Mouse (Mus musculus): Measurements from ENCODE around the gene Trex1. TPM values are rescaled to one million over a fixed set of nuclear protein-coding genes. Genes with fewer than 3 reads are reported as not detected.
A peak's percentile ranks its signal among the peaks of the same experiment; 100 is the strongest.

Trex1 gene
- polyA plus RNA-seq, 1 experiment from 2014 or later: 13.6 TPM

DNA sequence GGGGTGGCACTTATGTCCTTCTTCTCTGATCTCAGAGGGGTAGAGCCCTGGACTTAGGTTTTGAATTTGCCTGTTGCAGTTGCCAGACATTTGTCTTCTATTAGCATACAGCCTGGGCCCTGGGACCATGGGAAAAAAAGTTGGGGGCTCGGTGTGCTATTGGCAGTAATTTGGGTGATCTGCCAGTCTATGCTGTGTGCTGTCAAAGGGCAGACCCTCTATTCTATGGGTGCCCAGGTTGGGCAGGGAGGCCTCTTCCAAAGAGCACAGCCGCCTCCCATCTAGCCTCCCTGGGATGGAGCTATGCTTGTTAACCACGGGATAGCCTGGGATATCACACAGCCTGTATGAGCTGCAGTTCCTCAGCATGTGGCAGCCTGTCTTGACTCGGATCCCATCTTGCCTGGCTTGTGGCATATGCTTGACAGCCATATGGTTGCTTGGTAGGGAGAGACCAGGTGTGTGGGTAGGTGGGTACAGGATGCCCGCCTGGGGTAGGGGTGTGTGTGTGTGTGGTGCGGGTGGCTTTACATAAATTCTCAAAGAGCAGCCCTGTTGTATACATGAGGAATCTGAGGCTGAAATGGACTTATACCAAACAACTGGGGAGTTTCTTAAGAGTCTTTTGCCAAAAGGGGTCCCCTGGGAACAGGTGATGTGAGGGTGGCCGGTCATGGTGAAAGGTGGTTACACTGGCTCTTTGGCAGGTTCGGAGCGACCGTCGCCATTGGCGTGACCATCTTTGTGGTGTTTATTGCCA lies 4.1 kb downstream of the Trex1 start:
- peaks cover 14% of the 10 kb centered on the region for H3K36me3 ChIP-seq (ENCODE audit: control insufficient read depth, insufficient read depth, low read length)
- H3K4me1 ChIP-seq (ENCODE audit: control insufficient read depth, insufficient read depth, low read depth, low read length): peaks cover 23% of the 10 kb centered on the region
- H3K4me3 ChIP-seq (ENCODE audit: low read length): peak overlapping the region; percentile 34
- 86% methylated on average over 12 of the region's 12 CpGs for WGBS
- peak overlapping the region; percentile 61 for H3K9ac ChIP-seq (ENCODE audit: low read depth, low read length)
- ATAC-seq: no peak
- peak overlapping the region; percentile 55 for H3K4me2 ChIP-seq (ENCODE audit: low read length)
- no peaks in the 10 kb centered on the region for H3K27me3 ChIP-seq (replicated peaks; ENCODE audit: control insufficient read depth, insufficient read depth, low read length)
- no peaks in the 10 kb centered on the region for H3K9me3 ChIP-seq (ENCODE audit: control insufficient read depth, low read length)
- peak overlapping the region; percentile 46; the same call in 1 of the 2 replicates for H3K27ac ChIP-seq (ENCODE audit: low read depth, low read length)

DNA sequence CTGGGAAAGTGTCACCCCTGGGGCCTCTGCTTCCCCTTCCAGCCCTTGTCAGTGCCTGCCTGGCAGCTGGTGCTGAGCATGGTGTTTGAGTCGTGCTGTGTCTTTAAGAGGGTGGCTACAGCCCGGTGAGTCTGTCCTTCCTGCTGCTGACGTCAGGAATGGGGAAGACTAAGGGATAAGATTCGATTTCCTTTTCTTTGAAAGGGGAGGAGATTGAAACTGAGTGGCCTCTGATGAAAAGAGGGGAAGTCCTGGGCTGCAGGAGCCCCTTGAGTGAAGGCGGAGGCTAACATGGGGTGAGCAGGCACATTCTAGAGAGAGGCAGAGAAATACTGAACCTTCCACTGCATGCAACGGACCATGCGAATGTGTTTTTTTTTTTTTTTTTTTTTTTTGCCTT lies 4.8 kb downstream of the Trex1 start:
- Histone ChIP-seq H3K9me3 (ENCODE audit: control insufficient read depth, low read length) (no peaks in the 10 kb centered on the region), H3K4me3 (ENCODE audit: low read length) (peak overlapping the region; percentile 34), H3K9ac (ENCODE audit: low read depth, low read length) (peak overlapping the region; percentile 61), H3K27me3 (replicated peaks; ENCODE audit: control insufficient read depth, insufficient read depth, low read length) (no peaks in the 10 kb centered on the region), H3K27ac (ENCODE audit: low read depth, low read length) (peak overlapping the region; percentile 66), H3K4me1 (ENCODE audit: control insufficient read depth, insufficient read depth, low read depth, low read length) (peaks cover 22% of the 10 kb centered on the region), H3K36me3 (ENCODE audit: control insufficient read depth, insufficient read depth, low read length) (peaks cover 14% of the 10 kb centered on the region), H3K4me2 (ENCODE audit: low read length) (peak overlapping the region; percentile 55)
- WGBS: 6% methylated on average over 7 of the region's 7 CpGs
- peak; percentile 87 for ATAC-seq

DNA sequence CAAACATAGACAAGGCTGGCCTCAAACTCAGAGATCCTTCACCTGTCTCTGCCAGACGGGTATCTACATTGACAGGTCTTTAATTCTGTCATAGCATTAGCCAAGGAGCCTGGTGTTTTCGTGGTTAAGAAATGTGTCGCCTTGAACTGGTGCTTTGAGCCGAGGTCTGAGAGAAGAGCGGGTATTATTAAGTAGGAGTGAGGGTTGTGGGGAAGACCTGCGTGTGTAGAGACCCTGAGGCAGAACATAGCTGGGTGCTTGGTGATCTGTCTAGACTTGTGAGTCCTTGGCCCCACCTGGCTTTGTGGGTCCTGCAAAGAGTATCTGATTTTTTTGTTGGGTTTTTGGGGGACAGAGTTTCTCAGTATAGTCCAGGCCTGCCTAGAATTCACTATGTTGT lies 5.7 kb downstream of the Trex1 start:
- 77% methylated on average over 6 of the region's 6 CpGs for WGBS

DNA sequence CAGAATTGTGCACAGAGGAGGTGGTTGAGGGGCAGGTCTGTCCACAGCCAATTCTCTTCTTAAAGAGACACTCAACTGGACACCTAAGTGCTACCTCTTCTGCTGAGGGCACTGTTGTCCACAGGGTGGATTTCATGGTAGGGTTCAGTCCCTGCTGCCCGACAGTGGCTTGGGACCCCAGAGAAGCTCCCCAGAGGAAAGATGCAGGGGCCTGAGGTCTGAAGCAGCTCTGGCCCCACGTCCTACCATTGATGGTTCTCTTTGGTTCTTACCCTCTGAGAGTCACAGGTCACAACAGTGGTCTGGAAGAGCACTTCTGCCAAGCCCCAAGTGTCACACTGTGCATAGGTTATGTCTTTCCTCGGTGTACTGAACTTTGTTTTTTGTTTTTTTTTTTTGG lies 6.2 kb downstream of the Trex1 start:
- Histone ChIP-seq H3K27me3 (replicated peaks; ENCODE audit: control insufficient read depth, insufficient read depth, low read length) (no peaks in the 10 kb centered on the region), H3K9me3 (ENCODE audit: control insufficient read depth, low read length) (no peaks in the 10 kb centered on the region), H3K4me1 (ENCODE audit: control insufficient read depth, insufficient read depth, low read depth, low read length) (peaks cover 9% of the 10 kb centered on the region), H3K4me2 (ENCODE audit: low read length) (no peak overlapping the region), H3K9ac (ENCODE audit: low read depth, low read length) (no peak overlapping the region), H3K27ac (ENCODE audit: low read depth, low read length) (no peak overlapping the region), H3K36me3 (ENCODE audit: control insufficient read depth, insufficient read depth, low read length) (peaks cover 12% of the 10 kb centered on the region), H3K4me3 (ENCODE audit: low read length) (no peak overlapping the region)
- ATAC-seq: no peak
- WGBS: 87% methylated on average over 3 of the region's 3 CpGs

More for the DNA sequence above, 5.7 kb downstream of the Trex1 start:
- no peak overlapping the region for H3K9ac ChIP-seq (ENCODE audit: low read depth, low read length)
- H3K27me3 ChIP-seq (replicated peaks; ENCODE audit: control insufficient read depth, insufficient read depth, low read length): no peaks in the 10 kb centered on the region
- peaks cover 14% of the 10 kb centered on the region for H3K36me3 ChIP-seq (ENCODE audit: control insufficient read depth, insufficient read depth, low read length)
- H3K27ac ChIP-seq (ENCODE audit: low read depth, low read length): no peak overlapping the region
- no peak overlapping the region for H3K4me2 ChIP-seq (ENCODE audit: low read length)
- H3K4me3 ChIP-seq (ENCODE audit: low read length): no peak overlapping the region
- no peaks in the 10 kb centered on the region for H3K9me3 ChIP-seq (ENCODE audit: control insufficient read depth, low read length)
- H3K4me1 ChIP-seq (ENCODE audit: control insufficient read depth, insufficient read depth, low read depth, low read length): peaks cover 14% of the 10 kb centered on the region
- no peak for ATAC-seq

DNA sequence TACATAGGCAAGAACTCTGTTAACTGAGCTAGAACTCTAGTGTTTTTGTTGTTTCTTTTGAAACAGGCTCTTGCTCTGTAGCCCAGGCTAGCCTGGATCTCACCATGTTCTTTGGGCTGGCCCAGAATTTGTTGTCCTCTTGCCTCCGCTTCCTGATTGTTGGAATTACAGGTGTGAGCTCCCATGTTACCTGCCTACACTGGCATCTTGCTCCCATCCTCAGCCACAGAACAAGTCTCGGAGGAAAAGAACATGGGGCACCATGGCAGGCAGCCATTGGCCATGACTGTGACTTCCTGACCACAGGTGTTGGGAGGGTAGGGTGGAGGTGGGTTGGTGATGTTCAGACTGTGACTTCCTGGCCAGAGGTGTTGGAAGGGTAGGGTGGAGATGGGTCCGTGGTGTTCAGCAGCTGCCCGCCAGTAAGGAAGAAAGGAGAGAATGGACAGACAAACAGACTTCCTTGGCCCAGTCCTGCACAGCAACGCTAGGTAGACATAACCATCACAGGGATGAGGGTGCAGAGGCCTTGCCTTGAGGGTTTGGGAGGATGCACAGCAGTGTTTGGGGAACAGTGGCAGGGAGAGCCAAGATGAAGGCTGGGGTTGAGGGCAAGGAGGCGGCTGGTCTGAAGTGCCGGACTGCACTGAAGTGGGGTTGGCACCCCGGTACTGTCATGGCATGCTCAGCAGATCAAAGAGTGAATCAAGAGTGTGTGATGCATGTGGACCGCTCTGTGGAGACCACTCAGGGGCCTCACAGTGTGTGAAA lies 6.9 kb downstream of the Trex1 start:
- whole genome bisulfite sequencing: 87% methylated on average over 9 of the region's 9 CpGs
- Histone ChIP-seq H3K27ac (ENCODE audit: low read depth, low read length) (no peak overlapping the region), H3K4me1 (ENCODE audit: control insufficient read depth, insufficient read depth, low read depth, low read length) (peaks cover 9% of the 10 kb centered on the region), H3K36me3 (ENCODE audit: control insufficient read depth, insufficient read depth, low read length) (peaks cover 8% of the 10 kb centered on the region), H3K4me3 (ENCODE audit: low read length) (no peak overlapping the region), H3K9ac (ENCODE audit: low read depth, low read length) (no peak overlapping the region), H3K4me2 (ENCODE audit: low read length) (no peak overlapping the region), H3K9me3 (ENCODE audit: control insufficient read depth, low read length) (no peaks in the 10 kb centered on the region), H3K27me3 (replicated peaks; ENCODE audit: control insufficient read depth, insufficient read depth, low read length) (no peaks in the 10 kb centered on the region)
- ATAC-seq: no peak

DNA sequence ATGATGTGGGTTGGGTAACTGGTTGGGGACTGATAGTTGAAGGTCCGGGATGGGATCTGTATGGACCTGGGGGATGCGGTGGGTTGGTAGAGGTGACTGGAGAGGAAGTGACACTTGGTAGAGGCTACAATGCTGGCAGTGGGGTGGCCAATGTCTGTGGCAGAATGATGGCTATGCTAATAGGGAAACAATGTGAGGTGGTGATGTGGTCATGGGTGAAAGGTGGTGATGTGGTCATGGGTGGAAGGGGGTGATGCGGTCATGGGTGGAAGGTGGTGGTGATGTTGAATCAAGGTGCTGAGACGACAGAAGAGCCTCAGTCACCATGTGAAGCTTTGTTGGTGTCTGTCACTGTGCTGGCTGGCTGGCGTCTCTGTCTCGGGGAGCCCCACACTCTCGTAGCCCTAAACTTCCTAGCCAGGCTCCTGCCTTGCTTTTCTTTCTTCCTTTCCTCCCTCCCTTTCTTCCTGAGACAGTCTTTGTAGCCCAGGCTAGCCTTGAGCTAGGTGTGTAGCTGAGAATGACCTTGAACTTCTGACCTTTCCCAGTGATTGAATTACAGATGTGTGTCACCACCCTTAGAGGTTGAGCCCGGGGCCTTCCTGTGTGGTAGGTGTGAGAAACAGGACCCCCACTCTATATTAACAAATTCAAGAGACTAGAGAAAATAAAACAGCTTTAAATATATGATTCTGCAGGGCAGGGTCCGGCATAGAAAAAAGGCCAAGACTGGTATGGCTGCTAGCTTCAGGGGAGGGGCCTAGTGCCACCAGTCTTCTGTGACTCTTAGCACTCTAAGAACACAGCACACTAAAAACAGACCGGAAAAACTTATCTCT lies 7.7 kb downstream of the Trex1 start:
- Histone ChIP-seq H3K27me3 (replicated peaks; ENCODE audit: control insufficient read depth, insufficient read depth, low read length) (no peaks in the 10 kb centered on the region), H3K4me1 (ENCODE audit: control insufficient read depth, insufficient read depth, low read depth, low read length) (peaks cover 9% of the 10 kb centered on the region), H3K4me2 (ENCODE audit: low read length) (no peak overlapping the region), H3K36me3 (ENCODE audit: control insufficient read depth, insufficient read depth, low read length) (peaks cover 6% of the 10 kb centered on the region), H3K4me3 (ENCODE audit: low read length) (no peak overlapping the region), H3K9me3 (ENCODE audit: control insufficient read depth, low read length) (no peaks in the 10 kb centered on the region), H3K27ac (ENCODE audit: low read depth, low read length) (no peak overlapping the region), H3K9ac (ENCODE audit: low read depth, low read length) (no peak overlapping the region)
- WGBS: 87% methylated on average over 9 of the region's 10 CpGs
- no peak for ATAC-seq

DNA sequence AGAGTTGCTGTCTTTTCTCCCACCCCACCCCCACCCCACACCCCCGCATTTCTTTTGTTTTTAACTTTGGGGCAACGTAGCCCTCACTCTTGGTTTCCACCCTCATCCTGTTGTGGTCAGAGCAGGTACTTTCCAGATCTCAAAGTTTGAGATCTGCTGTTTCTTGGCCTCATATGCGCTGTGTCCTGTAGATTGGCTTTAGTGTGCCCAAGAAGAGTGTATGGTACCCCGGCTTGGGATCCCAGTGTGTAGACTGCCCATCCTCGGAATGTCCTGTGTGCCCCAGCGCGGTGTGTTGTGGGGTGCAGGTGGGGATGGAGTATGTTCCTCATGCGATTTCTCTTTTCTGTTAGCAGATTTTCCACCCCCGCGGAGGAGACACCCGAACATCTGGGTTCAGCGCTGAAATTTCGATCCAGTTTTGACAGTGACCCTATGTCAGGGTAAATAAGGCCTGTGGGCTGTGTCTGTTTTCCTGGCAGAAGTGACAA lies 8.5 kb downstream of the Trex1 start:
- Histone ChIP-seq H3K4me2 (ENCODE audit: low read length) (no peak overlapping the region), H3K9me3 (ENCODE audit: control insufficient read depth, low read length) (no peaks in the 10 kb centered on the region), H3K4me1 (ENCODE audit: control insufficient read depth, insufficient read depth, low read depth, low read length) (peaks cover 9% of the 10 kb centered on the region), H3K36me3 (ENCODE audit: control insufficient read depth, insufficient read depth, low read length) (0 out of 2 replicates have a peak, but pooled peaks cover under 1% of the 10 kb centered on the region), H3K27ac (ENCODE audit: low read depth, low read length) (no peak overlapping the region), H3K9ac (ENCODE audit: low read depth, low read length) (no peak overlapping the region), H3K27me3 (replicated peaks; ENCODE audit: control insufficient read depth, insufficient read depth, low read length) (no peaks in the 10 kb centered on the region), H3K4me3 (ENCODE audit: low read length) (no peak overlapping the region)
- no peak for ATAC-seq
- WGBS: 88% methylated on average over 13 of the region's 13 CpGs

DNA sequence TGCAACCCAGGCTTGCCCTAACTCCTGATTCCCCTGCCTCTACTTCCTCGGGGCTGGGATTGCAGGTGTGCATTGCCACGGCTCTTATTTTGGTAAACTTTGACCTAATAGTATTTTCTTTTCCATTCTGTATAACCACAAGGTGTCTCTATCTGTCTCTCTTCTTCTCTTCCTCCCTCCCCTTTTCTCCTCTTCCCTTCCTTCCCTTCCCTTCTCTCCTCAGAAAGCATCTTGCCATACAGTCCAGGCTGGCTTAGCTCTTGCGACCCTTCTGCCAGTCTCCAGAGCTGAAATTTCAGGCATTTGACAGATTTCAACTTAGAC lies 8.9 kb downstream of the Trex1 start:
- H3K27me3 ChIP-seq (replicated peaks; ENCODE audit: control insufficient read depth, insufficient read depth, low read length): no peaks in the 10 kb centered on the region
- no peak overlapping the region for H3K4me2 ChIP-seq (ENCODE audit: low read length)
- WGBS: 86% methylated on average over 3 of the region's 3 CpGs
- no peak for ATAC-seq
- H3K9ac ChIP-seq (ENCODE audit: low read depth, low read length): no peak overlapping the region
- no peak overlapping the region for H3K27ac ChIP-seq (ENCODE audit: low read depth, low read length)
- H3K9me3 ChIP-seq (ENCODE audit: control insufficient read depth, low read length): no peaks in the 10 kb centered on the region
- no peaks in the 10 kb centered on the region for H3K36me3 ChIP-seq (ENCODE audit: control insufficient read depth, insufficient read depth, low read length)
- peaks cover 9% of the 10 kb centered on the region for H3K4me1 ChIP-seq (ENCODE audit: control insufficient read depth, insufficient read depth, low read depth, low read length)
- H3K4me3 ChIP-seq (ENCODE audit: low read length): no peak overlapping the region

Measured in hindbrain, embryonic 16.5 days (tissue).